ENCODE assay signal across 8 mouse cellular contexts in the genomic region with DNA sequence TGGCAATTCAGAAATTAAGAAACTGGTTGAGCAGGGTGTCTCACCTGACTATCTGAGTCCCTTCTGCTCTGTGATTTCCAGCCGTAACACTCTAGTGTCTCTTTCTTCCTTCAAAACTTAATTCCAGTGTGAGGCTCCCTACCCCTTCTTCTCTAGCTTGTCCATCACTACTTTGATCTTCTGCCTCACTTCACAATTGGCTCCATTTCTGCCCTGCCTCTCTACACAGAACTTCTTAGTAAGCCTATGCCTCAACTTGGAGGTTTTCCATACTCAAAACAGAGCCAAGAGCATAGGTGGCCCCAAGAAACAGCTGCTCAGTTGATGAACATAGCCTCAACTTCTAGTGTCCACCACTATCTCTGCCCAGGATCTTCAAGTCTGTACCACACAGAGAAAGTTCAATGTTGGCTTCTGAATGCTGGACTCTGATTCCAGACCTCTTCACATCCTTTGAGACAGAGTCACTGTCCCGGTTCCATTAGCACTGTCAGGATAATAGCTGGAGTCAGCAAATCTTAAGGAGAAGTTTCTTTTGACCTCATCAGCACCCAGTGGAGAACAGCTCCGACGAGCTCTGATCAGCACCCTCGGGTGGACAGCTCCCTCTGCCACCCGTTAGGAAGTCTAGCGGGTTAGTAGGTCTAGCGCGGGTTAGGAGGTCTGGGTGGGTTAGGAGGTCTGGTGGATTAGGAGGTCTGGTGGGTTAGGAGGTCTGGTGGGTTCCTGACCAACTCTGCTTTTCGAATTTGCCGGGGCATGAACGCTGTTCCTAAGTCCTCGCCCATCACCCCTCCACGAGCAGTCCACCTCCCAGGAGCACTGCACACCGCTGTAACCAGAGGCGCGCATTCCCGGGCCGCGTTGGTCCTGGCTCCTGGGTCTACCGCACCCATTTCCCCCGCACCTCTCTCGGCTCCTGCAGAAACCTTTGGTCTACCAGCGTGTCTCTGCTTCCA. TPM values are rescaled to one million over a fixed set of nuclear protein-coding genes. Genes with fewer than 3 reads are reported as not detected.
DNase-seq lines count a peak whose midpoint lies in the region; ATAC-seq lines count a peak whose summit lies in the region.

No protein-coding gene starts in this region.

- H3K9me3 ChIP-seq in forebrain, embryonic 13.5 days (replicated peaks) = no peaks in the 10 kb centered on the region
- no peaks in the 10 kb centered on the region for H3K9me3 ChIP-seq in hindbrain, embryonic 14.5 days (ENCODE audit: control insufficient read depth, low read length)
- H3K9me3 ChIP-seq in midbrain, embryonic 15.5 days = no peaks in the 10 kb centered on the region

- peak overlapping the region; percentile 85 for H3K4me3 ChIP-seq in forebrain, embryonic 13.5 days
- peak overlapping the region; percentile 79 for H3K4me3 ChIP-seq in hindbrain, embryonic 14.5 days (replicated peaks; ENCODE audit: low read length)
- peak overlapping the region; percentile 78 for H3K4me3 ChIP-seq in midbrain, embryonic 15.5 days

- ATAC-seq in CD4-positive, CD25-positive, alpha-beta regulatory T cell, adult 4 months = peak; percentile 43
- ATAC-seq in forebrain, embryonic 13.5 days = peak; percentile 69
- peak; percentile 71 for ATAC-seq in hindbrain, embryonic 14.5 days (ENCODE audit: low FRiP score)
- ATAC-seq in midbrain, embryonic 15.5 days (replicated peaks) = peak; percentile 83

- peak overlapping the region; percentile 88 for H3K4me2 ChIP-seq in forebrain, embryonic 13.5 days
- H3K4me2 ChIP-seq in hindbrain, embryonic 14.5 days (replicated peaks) = peak overlapping the region; percentile 98
- H3K4me2 ChIP-seq in midbrain, embryonic 15.5 days = peak overlapping the region; percentile 98

- H3K9ac ChIP-seq in forebrain, embryonic 13.5 days = peak overlapping the region; percentile 88
- H3K9ac ChIP-seq in hindbrain, embryonic 14.5 days = peak overlapping the region; percentile 88
- H3K9ac ChIP-seq in midbrain, embryonic 15.5 days = peak overlapping the region; percentile 85

- no peak overlapping the region for H3K27ac ChIP-seq in forebrain, embryonic 13.5 days
- H3K27ac ChIP-seq in hindbrain, embryonic 14.5 days = peak overlapping the region; percentile 85
- peak overlapping the region; percentile 91 for H3K27ac ChIP-seq in midbrain, embryonic 15.5 days

- 5% methylated on average over 24 of the region's 24 CpGs for WGBS in forebrain, embryonic 13.5 days
- WGBS in hindbrain, embryonic 14.5 days = 5% methylated on average over 24 of the region's 24 CpGs
- 5% methylated on average over 24 of the region's 24 CpGs for WGBS in midbrain, embryonic 15.5 days

- H3K27me3 ChIP-seq in forebrain, embryonic 13.5 days = peaks cover 18% of the 10 kb centered on the region
- no peaks in the 10 kb centered on the region for H3K27me3 ChIP-seq in hindbrain, embryonic 14.5 days (ENCODE audit: control insufficient read depth, insufficient read depth, low read length)
- no peaks in the 10 kb centered on the region for H3K27me3 ChIP-seq in midbrain, embryonic 15.5 days (replicated peaks)

- peaks cover 19% of the 10 kb centered on the region for H3K36me3 ChIP-seq in forebrain, embryonic 13.5 days (ENCODE audit: poor library complexity, severe bottlenecking)
- peaks cover 20% of the 10 kb centered on the region for H3K36me3 ChIP-seq in hindbrain, embryonic 14.5 days (replicated peaks; ENCODE audit: control insufficient read depth, insufficient read depth)
- H3K36me3 ChIP-seq in midbrain, embryonic 15.5 days (replicated peaks) = peaks cover 18% of the 10 kb centered on the region

- peaks cover 26% of the 10 kb centered on the region for H3K4me1 ChIP-seq in forebrain, embryonic 13.5 days
- H3K4me1 ChIP-seq in hindbrain, embryonic 14.5 days (replicated peaks; ENCODE audit: control insufficient read depth, insufficient read depth, low read length) = peaks cover 26% of the 10 kb centered on the region
- peaks cover 31% of the 10 kb centered on the region for H3K4me1 ChIP-seq in midbrain, embryonic 15.5 days

- peak; percentile 34 for DNase-seq in T-cell, adult 2 months (ENCODE audit: low spot score)
- peak; percentile 65 for DNase-seq in hindbrain, embryonic 14.5 days (ENCODE audit: low spot score)
- peak; percentile 59 for DNase-seq in liver
- DNase-seq in thymus, postnatal 36 days = peak; percentile 36 to 48
- DNase-seq in layer of hippocampus, adult 11-12 months (ENCODE audit: low spot score) = no peak

RNA-seq across cellular contexts. Expression of gene Mapk8ip2, which starts 0.5 kb away (rescaled TPM):
- polyA plus RNA-seq in CD4-positive, CD25-positive, alpha-beta regulatory T cell, adult 4 months (2017; shearing (Covaris generic)) = under 1 TPM; 0.32 to 0.44 TPM
- polyA plus RNA-seq in forebrain, embryonic 13.5 days (2015; fragmentation: Nextera tagmentation; extraction: Ambion mirVana) = 47.3 and 53.2 TPM in 2 replicates
- 62.8 and 66.3 TPM in 2 replicates for polyA plus RNA-seq in hindbrain, embryonic 14.5 days (2014; fragmentation: Nextera tagmentation; extraction: Ambion mirVana)
- polyA plus RNA-seq in midbrain, embryonic 15.5 days (2015; fragmentation: Nextera tagmentation; extraction: Ambion mirVana) = 84.8 and 88.5 TPM in 2 replicates

RNA-seq across cellular contexts. Expression of gene Chkb, which starts 23.5 kb away (rescaled TPM):
- 10 to 100 TPM; 54.6 to 66.7 TPM for polyA plus RNA-seq in CD4-positive, CD25-positive, alpha-beta regulatory T cell, adult 4 months (2017; shearing (Covaris generic))
- 67.3 and 70.9 TPM in 2 replicates for polyA plus RNA-seq in forebrain, embryonic 13.5 days (2015; fragmentation: Nextera tagmentation; extraction: Ambion mirVana)
- 71.2 and 76.3 TPM in 2 replicates for polyA plus RNA-seq in hindbrain, embryonic 14.5 days (2014; fragmentation: Nextera tagmentation; extraction: Ambion mirVana)
- 91.8 and 92.3 TPM in 2 replicates for polyA plus RNA-seq in midbrain, embryonic 15.5 days (2015; fragmentation: Nextera tagmentation; extraction: Ambion mirVana)

RNA-seq across cellular contexts. Expression of gene Gm44502, which starts 23.7 kb away (rescaled TPM):
- polyA plus RNA-seq in CD4-positive, CD25-positive, alpha-beta regulatory T cell, adult 4 months (2017; shearing (Covaris generic)) = not detected
- polyA plus RNA-seq in forebrain, embryonic 13.5 days (2015; fragmentation: Nextera tagmentation; extraction: Ambion mirVana) = 0.16 TPM in 1 of 2 replicates, not detected in the other
- not detected in 2 replicates for polyA plus RNA-seq in hindbrain, embryonic 14.5 days (2014; fragmentation: Nextera tagmentation; extraction: Ambion mirVana)
- polyA plus RNA-seq in midbrain, embryonic 15.5 days (2015; fragmentation: Nextera tagmentation; extraction: Ambion mirVana) = not detected in 2 replicates

RNA-seq across cellular contexts. Expression of gene C730034F03Rik, which starts 23.8 kb away (rescaled TPM):
- polyA plus RNA-seq in CD4-positive, CD25-positive, alpha-beta regulatory T cell, adult 4 months (2017; shearing (Covaris generic)) = 1 to 10 TPM; 5.7 to 8.2 TPM
- 5.3 and 6.7 TPM in 2 replicates for polyA plus RNA-seq in forebrain, embryonic 13.5 days (2015; fragmentation: Nextera tagmentation; extraction: Ambion mirVana)
- polyA plus RNA-seq in hindbrain, embryonic 14.5 days (2014; fragmentation: Nextera tagmentation; extraction: Ambion mirVana) = 2.7 and 3.2 TPM in 2 replicates
- 7.3 and 8.2 TPM in 2 replicates for polyA plus RNA-seq in midbrain, embryonic 15.5 days (2015; fragmentation: Nextera tagmentation; extraction: Ambion mirVana)

RNA-seq across cellular contexts. Expression of gene Arsa, which starts 24.0 kb away (rescaled TPM):
- polyA plus RNA-seq in CD4-positive, CD25-positive, alpha-beta regulatory T cell, adult 4 months (2017; shearing (Covaris generic)) = 10 to 100 TPM; 10.2 to 12.6 TPM
- 12.7 and 13.7 TPM in 2 replicates for polyA plus RNA-seq in forebrain, embryonic 13.5 days (2015; fragmentation: Nextera tagmentation; extraction: Ambion mirVana)
- 20.7 and 22.3 TPM in 2 replicates for polyA plus RNA-seq in hindbrain, embryonic 14.5 days (2014; fragmentation: Nextera tagmentation; extraction: Ambion mirVana)
- 31.9 and 32.3 TPM in 2 replicates for polyA plus RNA-seq in midbrain, embryonic 15.5 days (2015; fragmentation: Nextera tagmentation; extraction: Ambion mirVana)

Comparison
In these comparisons a context has a peak if more than half of its experiments do, and no peak if none do; other contexts are left out.
1. RNA of gene Mapk8ip2, which starts 0.5 kb away (polyA plus RNA-seq): 84.8 to 88.5 TPM in midbrain, embryonic 15.5 days, 62.8 to 66.3 TPM in hindbrain, embryonic 14.5 days and 47.3 to 53.2 TPM in forebrain, embryonic 13.5 days; 0.32 to 0.44 TPM in CD4-positive, CD25-positive, alpha-beta regulatory T cell, adult 4 months; every median in the first group is over 10 times any median in the second.
2. Peak in every context shown above with its lines, with median percentiles within 50 percentile points of each other: ATAC-seq, H3K4me2 ChIP-seq, H3K4me3 ChIP-seq and H3K9ac ChIP-seq.